Mouse (Mus musculus): Measurements from ENCODE around the gene Ramac. TPM values are rescaled to one million over a fixed set of nuclear protein-coding genes. Genes with fewer than 3 reads are reported as not detected.

Ramac gene
- polyA plus RNA-seq, 1 experiment from 2014 or later, result 147 TPM

DNA sequence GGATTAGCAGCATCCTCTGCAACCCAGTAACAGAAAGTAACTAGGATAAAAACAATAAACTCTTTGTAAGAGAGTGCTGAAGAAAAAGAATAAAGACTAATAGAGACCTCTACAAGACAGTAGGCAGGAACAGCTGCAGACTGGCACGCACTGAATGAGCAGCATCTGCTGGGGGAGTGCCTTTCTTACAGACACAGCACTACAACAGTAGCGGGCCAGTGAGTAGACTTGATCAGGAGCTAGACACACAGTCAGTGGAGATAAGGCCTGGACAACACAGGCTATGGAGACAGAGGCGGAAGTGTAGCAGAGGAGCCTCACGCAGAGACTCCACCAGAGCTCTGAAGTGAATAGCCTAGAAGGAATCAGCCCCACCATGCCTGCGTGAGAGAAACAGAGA, 43.3 kb downstream of the Ramac start:
- Histone ChIP-seq H3K4me2 (replicated peaks) (no peak overlapping the region), H3K4me1 (replicated peaks) (no peaks in the 10 kb centered on the region), H3K9ac (no peak overlapping the region), H3K9me3 (no peaks in the 10 kb centered on the region), H3K4me3 (replicated peaks) (no peak overlapping the region), H3K27me3 (replicated peaks) (no peaks in the 10 kb centered on the region), H3K36me3 (no peaks in the 10 kb centered on the region), H3K27ac (no peak overlapping the region)
- 75% methylated on average over 5 of the region's 5 CpGs for WGBS
- no peak for ATAC-seq

Other genes starting within 250 kb of the Ramac start
- gene Fsd2, start 196.0 kb upstream of the Ramac start, polyA plus RNA-seq (2015; fragmentation: Nextera tagmentation; extraction: Ambion mirVana), result 0.10 and 0.15 TPM in 2 replicates
- 5.9 and 6.3 TPM in 2 replicates for gene Whamm, start 191.7 kb upstream of the Ramac start, polyA plus RNA-seq (2015; fragmentation: Nextera tagmentation; extraction: Ambion mirVana)
- 46.6 and 46.9 TPM in 2 replicates for gene Homer2, start 55.4 kb upstream of the Ramac start, polyA plus RNA-seq (2015; fragmentation: Nextera tagmentation; extraction: Ambion mirVana)
- 47.2 and 52.1 TPM in 2 replicates for gene 3110040N11Rik, start 26.6 kb downstream of the Ramac start, polyA plus RNA-seq (2015; fragmentation: Nextera tagmentation; extraction: Ambion mirVana)
- 57.4 and 60.0 TPM in 2 replicates for gene Btbd1, start 66.5 kb downstream of the Ramac start, polyA plus RNA-seq (2015; fragmentation: Nextera tagmentation; extraction: Ambion mirVana)
- gene Gm10160, start 92.9 kb downstream of the Ramac start, polyA plus RNA-seq (2015; fragmentation: Nextera tagmentation; extraction: Ambion mirVana), result not detected in 2 replicates
- 16.1 and 17.2 TPM in 2 replicates for gene Tm6sf1, start 96.1 kb downstream of the Ramac start, polyA plus RNA-seq (2015; fragmentation: Nextera tagmentation; extraction: Ambion mirVana)
- gene Hdgfl3, start 171.5 kb downstream of the Ramac start, polyA plus RNA-seq (2015; fragmentation: Nextera tagmentation; extraction: Ambion mirVana), result 10.1 and 10.9 TPM in 2 replicates
- gene Bnc1, start 229.4 kb downstream of the Ramac start, polyA plus RNA-seq (2015; fragmentation: Nextera tagmentation; extraction: Ambion mirVana), result 2.8 and 3.7 TPM in 2 replicates

Measured in intestine, embryonic 15.5 days (tissue).